Mouse (Mus musculus): ENCODE data around the gene Fat3. TPM values are rescaled to one million over a fixed set of nuclear protein-coding genes. Genes with fewer than 3 reads are reported as not detected.

The Fat3 gene
- polyA plus RNA-seq, 1 experiment from 2014 or later, result 10.2 TPM

GRCm38 (mm10) chr9:16428589-16428988 is 72.5 kb downstream of the Fat3 start:
- Histone ChIP-seq H3K36me3 (no peaks in the 10 kb centered on the region), H3K4me1 (peaks cover 6% of the 10 kb centered on the region), H3K4me3 (replicated peaks) (no peak overlapping the region), H3K9me3 (replicated peaks) (no peaks in the 10 kb centered on the region), H3K27ac (replicated peaks) (no peak overlapping the region; the same call in 1 of the 2 replicates), H3K9ac (replicated peaks) (no peak overlapping the region), H3K4me2 (no peak overlapping the region), H3K27me3 (replicated peaks) (no peaks in the 10 kb centered on the region)
- no peak for ATAC-seq (ENCODE audit: low FRiP score)
- WGBS, result 42% methylated on average over 5 of the region's 5 CpGs

GRCm38 (mm10) chr9:16422707-16423106 is 78.4 kb downstream of the Fat3 start:
- H3K9me3 ChIP-seq (replicated peaks), result no peaks in the 10 kb centered on the region
- no peaks in the 10 kb centered on the region for H3K27me3 ChIP-seq (replicated peaks)
- H3K4me1 ChIP-seq, result 0 out of 2 replicates have a peak, but pooled peaks cover 5% of the 10 kb centered on the region
- WGBS, result 62% methylated on average over 2 of the region's 2 CpGs
- no peak overlapping the region for H3K27ac ChIP-seq (replicated peaks)
- H3K4me2 ChIP-seq, result no peak overlapping the region
- H3K4me3 ChIP-seq (replicated peaks), result no peak overlapping the region
- no peak overlapping the region for H3K9ac ChIP-seq (replicated peaks)
- no peak for ATAC-seq (ENCODE audit: low FRiP score)
- no peaks in the 10 kb centered on the region for H3K36me3 ChIP-seq

GRCm38 (mm10) chr9:16402815-16403214 is 98.3 kb downstream of the Fat3 start:
- 52% methylated on average over 3 of the region's 3 CpGs for WGBS
- Histone ChIP-seq H3K36me3 (no peaks in the 10 kb centered on the region), H3K4me3 (replicated peaks) (no peak overlapping the region)

GRCm38 (mm10) chr9:16398734-16399686 is 102.1 kb downstream of the Fat3 start:
- peak; percentile 83 for ATAC-seq (ENCODE audit: low FRiP score)
- Histone ChIP-seq H3K4me1 (peaks cover 15% of the 10 kb centered on the region), H3K27ac (replicated peaks) (peak overlapping the region; percentile 74), H3K27me3 (replicated peaks) (no peaks in the 10 kb centered on the region), H3K4me3 (replicated peaks) (no peak overlapping the region), H3K9me3 (replicated peaks) (no peaks in the 10 kb centered on the region), H3K36me3 (no peaks in the 10 kb centered on the region), H3K4me2 (no peak overlapping the region), H3K9ac (replicated peaks) (no peak overlapping the region)
- 27% methylated on average over 6 of the region's 6 CpGs for WGBS

More at GRCm38 (mm10) chr9:16402815-16403214, 98.3 kb downstream of the Fat3 start:
- no peak overlapping the region for H3K27ac ChIP-seq (replicated peaks)
- H3K9me3 ChIP-seq (replicated peaks), result no peaks in the 10 kb centered on the region
- H3K4me2 ChIP-seq, result no peak overlapping the region
- no peak for ATAC-seq (ENCODE audit: low FRiP score)
- H3K9ac ChIP-seq (replicated peaks), result no peak overlapping the region
- H3K27me3 ChIP-seq (replicated peaks), result no peaks in the 10 kb centered on the region
- peaks cover 15% of the 10 kb centered on the region for H3K4me1 ChIP-seq

- WGBS, result 10% methylated on average over 4 of the region's 4 CpGs
- H3K9me3 ChIP-seq (replicated peaks), result no peaks in the 10 kb centered on the region
- no peak overlapping the region for H3K9ac ChIP-seq (replicated peaks)
- H3K36me3 ChIP-seq, result no peaks in the 10 kb centered on the region
- no peak overlapping the region for H3K4me2 ChIP-seq
- ATAC-seq (ENCODE audit: low FRiP score), result no peak
- H3K4me3 ChIP-seq (replicated peaks), result no peak overlapping the region
- H3K27me3 ChIP-seq (replicated peaks), result no peaks in the 10 kb centered on the region
- H3K27ac ChIP-seq (replicated peaks), result no peak overlapping the region
- H3K4me1 ChIP-seq, result peaks cover 9% of the 10 kb centered on the region; the same call in 1 of the 2 replicates
Observed at GRCm38 (mm10) chr9:16389141-16389540, 111.9 kb downstream of the Fat3 start.

- no peak overlapping the region for H3K4me2 ChIP-seq
- no peaks in the 10 kb centered on the region for H3K36me3 ChIP-seq
- H3K9me3 ChIP-seq (replicated peaks), result no peaks in the 10 kb centered on the region
- no peak overlapping the region for H3K9ac ChIP-seq (replicated peaks)
- peaks cover 9% of the 10 kb centered on the region; the same call in 1 of the 2 replicates for H3K4me1 ChIP-seq
- no peak overlapping the region for H3K27ac ChIP-seq (replicated peaks)
- no peak overlapping the region for H3K4me3 ChIP-seq (replicated peaks)
- H3K27me3 ChIP-seq (replicated peaks), result no peaks in the 10 kb centered on the region
- no peak for ATAC-seq (ENCODE audit: low FRiP score)
Observed at GRCm38 (mm10) chr9:16387527-16387926, 113.6 kb downstream of the Fat3 start.

GRCm38 (mm10) chr9:16363713-16364112 is 137.4 kb downstream of the Fat3 start:
- no peak for ATAC-seq (ENCODE audit: low FRiP score)
- Histone ChIP-seq H3K4me3 (replicated peaks) (no peak overlapping the region), H3K36me3 (no peaks in the 10 kb centered on the region), H3K9me3 (replicated peaks) (no peaks in the 10 kb centered on the region), H3K9ac (replicated peaks) (no peak overlapping the region), H3K27me3 (replicated peaks) (no peaks in the 10 kb centered on the region), H3K4me2 (no peak overlapping the region), H3K27ac (replicated peaks) (no peak overlapping the region), H3K4me1 (peaks cover 8% of the 10 kb centered on the region; the same call in 1 of the 2 replicates)
- 85% methylated on average over 3 of the region's 3 CpGs for WGBS

- Histone ChIP-seq H3K27me3 (replicated peaks) (no peaks in the 10 kb centered on the region), H3K27ac (replicated peaks) (no peak overlapping the region), H3K36me3 (no peaks in the 10 kb centered on the region), H3K4me3 (replicated peaks) (no peak overlapping the region), H3K4me1 (peaks cover 8% of the 10 kb centered on the region; the same call in 1 of the 2 replicates), H3K9me3 (replicated peaks) (no peaks in the 10 kb centered on the region), H3K9ac (replicated peaks) (no peak overlapping the region), H3K4me2 (no peak overlapping the region)
- ATAC-seq (ENCODE audit: low FRiP score), result no peak
- WGBS, result 22% methylated on average over 5 of the region's 5 CpGs
Observed at GRCm38 (mm10) chr9:16361811-16362210, 139.3 kb downstream of the Fat3 start.

GRCm38 (mm10) chr9:16356636-16357035 is 144.4 kb downstream of the Fat3 start:
- no peak overlapping the region for H3K4me2 ChIP-seq
- no peak overlapping the region for H3K27ac ChIP-seq (replicated peaks)
- H3K27me3 ChIP-seq (replicated peaks), result no peaks in the 10 kb centered on the region
- H3K4me3 ChIP-seq (replicated peaks), result no peak overlapping the region
- no peak for ATAC-seq (ENCODE audit: low FRiP score)
- 79% methylated on average over 4 of the region's 4 CpGs for WGBS
- no peaks in the 10 kb centered on the region for H3K36me3 ChIP-seq
- H3K9me3 ChIP-seq (replicated peaks), result no peaks in the 10 kb centered on the region
- peaks cover 16% of the 10 kb centered on the region for H3K4me1 ChIP-seq
- no peak overlapping the region for H3K9ac ChIP-seq (replicated peaks)

- H3K27me3 ChIP-seq (replicated peaks), result no peaks in the 10 kb centered on the region
- no peaks in the 10 kb centered on the region for H3K9me3 ChIP-seq (replicated peaks)
- no peak overlapping the region for H3K9ac ChIP-seq (replicated peaks)
- H3K4me1 ChIP-seq, result peaks cover 14% of the 10 kb centered on the region
- no peak for ATAC-seq (ENCODE audit: low FRiP score)
- no peak overlapping the region for H3K4me3 ChIP-seq (replicated peaks)
- WGBS, result 23% methylated on average over 1 of the region's 1 CpGs
- no peak overlapping the region for H3K4me2 ChIP-seq
- no peaks in the 10 kb centered on the region for H3K36me3 ChIP-seq
- no peak overlapping the region for H3K27ac ChIP-seq (replicated peaks)
Observed at GRCm38 (mm10) chr9:16354906-16355305, 146.2 kb downstream of the Fat3 start.

- H3K27ac ChIP-seq (replicated peaks), result peak overlapping the region; percentile 33; the same call in 1 of the 2 replicates
- ATAC-seq (ENCODE audit: low FRiP score), result peak; percentile 28; the same call in 1 of the 2 replicates
- 12% methylated on average over 4 of the region's 4 CpGs for WGBS
Observed at GRCm38 (mm10) chr9:16353049-16353724, 147.9 kb downstream of the Fat3 start.

More at GRCm38 (mm10) chr9:16353049-16353724, 147.9 kb downstream of the Fat3 start:
- Histone ChIP-seq H3K4me3 (replicated peaks) (no peak overlapping the region), H3K36me3 (no peaks in the 10 kb centered on the region), H3K4me1 (peaks cover 14% of the 10 kb centered on the region), H3K4me2 (no peak overlapping the region), H3K9me3 (replicated peaks) (no peaks in the 10 kb centered on the region), H3K27me3 (replicated peaks) (no peaks in the 10 kb centered on the region), H3K9ac (replicated peaks) (no peak overlapping the region)

All from neural tube, embryonic 15.5 days (tissue).